Mouse (Mus musculus) kidney, postnatal 0 days (tissue): ENCODE data around the gene Gm3045. TPM values are rescaled to one million over a fixed set of nuclear protein-coding genes. Genes with fewer than 3 reads are reported as not detected.
A peak's percentile ranks its signal among the peaks of the same experiment; 100 is the strongest.

Source experiments
- ATAC-seq: fragments of 200-750 bp; cut with Nextera tagmentation; replicated peaks from 2 replicates; pipeline ENCODE4 v1.8.0; 2017; ENCODE audit warnings: low read depth, moderate number of reproducible peaks, moderate TSS enrichment, moderate library complexity; ENCODE audit not compliant: low FRiP score
- DNase-seq: peaks from one replicate; pipeline ENCODE4 v3.0.0-alpha.2; 2016; ENCODE audit warnings: low spot score
- H3K27ac ChIP-seq: fragments of 300-500 bp; sonication (generic); 2 replicates; pipeline ENCODE4 v1.5.1; 2014; ENCODE audit warnings: mild to moderate bottlenecking
- H3K27me3 ChIP-seq: fragments of 300-500 bp; sonication (generic); 2 replicates; pipeline ENCODE4 v1.6.1; 2014; ENCODE audit warnings: low read length, mixed read lengths; ENCODE audit not compliant: insufficient read depth
- H3K36me3 ChIP-seq: fragments of 300-500 bp; sonication (generic); 2 replicates; pipeline ENCODE4 v1.6.1; 2014; ENCODE audit warnings: low read length, mixed read lengths; ENCODE audit not compliant: insufficient read depth
- H3K4me1 ChIP-seq: fragments of 300-500 bp; sonication (generic); replicated peaks from 2 replicates; pipeline ENCODE4 v1.6.1; 2014; ENCODE audit warnings: antibody characterized with exemption, low read length, mixed read lengths; ENCODE audit not compliant: insufficient read depth
- H3K4me2 ChIP-seq: fragments of 300-500 bp; sonication (generic); 2 replicates; pipeline ENCODE4 v1.6.1; 2014; ENCODE audit warnings: mild to moderate bottlenecking, low read length, moderate library complexity, mixed read lengths
- H3K4me3 ChIP-seq: fragments of 300-500 bp; sonication (generic); replicated peaks from 2 replicates; pipeline ENCODE4 v1.5.1; 2014; ENCODE audit warnings: low read depth, low read length
- H3K9ac ChIP-seq: fragments of 300-500 bp; sonication (generic); 2 replicates; pipeline ENCODE4 v1.6.1; 2014; ENCODE audit warnings: low read depth, low read length
- H3K9me3 ChIP-seq: fragments of 300-500 bp; sonication (generic); replicated peaks from 2 replicates; pipeline ENCODE4 v1.6.1; 2016; ENCODE audit warnings: low read length, inconsistent platforms, mixed read lengths
- CTCF ChIP-seq: IDR thresholded peaks from 2 replicates; pipeline ENCODE4 v1.5.1; 2016; ENCODE audit warnings: antibody characterized with exemption, low read depth, mild to moderate bottlenecking, moderate library complexity
- WGBS: fragments of 180-500 bp; shearing (Covaris S2); extraction: QIAGEN DNeasy Blood & Tissue Kit; methylation state at CpG from one replicate; pipeline ENCODE4 v1.1.7; 2014; 5-methylcytosine and 5-hydroxymethylcytosine counted together
- polyA plus RNA-seq: library from polyadenylated mRNA; unstranded; fragments of >200 nt; fragmentation: Nextera tagmentation; extraction: Ambion mirVana; gene quantifications from 2 replicates; pipeline ENCODE4 v1.2.1, GENCODE M21; 2015

Gene Gm3045
- polyA plus RNA-seq, 1 experiment from 2014 or later: not detected

- Histone ChIP-seq H3K4me3 (no peak overlapping the region), H3K27me3 (peaks cover 18% of the 10 kb centered on the region), H3K4me1 (0 out of 2 replicates have a peak, but pooled peaks cover 11% of the 10 kb centered on the region), H3K9ac (no peak overlapping the region), H3K4me2 (no peak overlapping the region), H3K36me3 (no peaks in the 10 kb centered on the region), H3K27ac (no peak overlapping the region), H3K9me3 (no peaks in the 10 kb centered on the region)
- peak; percentile 25 for DNase-seq
- ATAC-seq: peak; percentile 47
- TF ChIP-seq CTCF: no peak
- 60% methylated on average over 9 of the region's 9 CpGs for WGBS
Measured at GRCm38 (mm10) chr13:56434311-56434751, 7.9 kb downstream of the Gm3045 start.

DNA sequence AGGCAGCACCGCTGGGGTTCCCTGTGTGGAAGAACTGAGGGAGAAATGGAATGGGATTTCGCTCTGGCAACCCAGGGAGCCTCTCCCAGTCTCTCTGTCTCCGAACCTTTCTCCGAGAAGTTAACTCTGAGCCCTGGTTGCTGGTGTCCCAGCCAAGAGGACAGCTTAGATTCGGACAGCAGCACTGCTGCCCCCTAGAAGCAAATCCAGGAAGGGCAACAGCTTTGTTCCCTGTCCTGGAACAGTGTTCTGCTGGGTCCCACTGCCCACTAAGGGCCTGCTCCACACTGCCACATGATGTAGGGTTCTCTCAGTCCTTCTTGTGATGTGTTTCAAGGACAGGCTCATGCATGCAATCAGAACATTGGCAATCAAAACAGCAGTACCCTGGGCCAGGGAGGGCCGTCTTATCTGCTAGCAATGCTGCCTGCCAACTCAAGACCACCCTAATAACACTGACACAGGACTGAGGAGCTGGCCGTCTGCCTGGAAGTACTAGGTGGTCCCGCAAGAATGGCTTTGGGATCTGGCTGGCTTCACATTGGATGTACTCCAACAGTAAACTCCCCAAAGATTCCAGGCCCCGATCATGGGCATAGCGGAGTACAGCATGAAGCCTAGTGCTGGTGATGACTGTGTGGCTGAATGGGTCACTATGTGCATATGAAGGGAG, 9.4 kb downstream of the Gm3045 start:
- WGBS: 71% methylated on average over 10 of the region's 10 CpGs
- peak; percentile 27; the same call in 1 of the 2 replicates for TF ChIP-seq CTCF
- Histone ChIP-seq H3K9ac (no peak overlapping the region), H3K4me3 (no peak overlapping the region), H3K27me3 (peaks cover 27% of the 10 kb centered on the region), H3K4me1 (0 out of 2 replicates have a peak, but pooled peaks cover 11% of the 10 kb centered on the region), H3K9me3 (no peaks in the 10 kb centered on the region), H3K27ac (no peak overlapping the region), H3K36me3 (no peaks in the 10 kb centered on the region), H3K4me2 (no peak overlapping the region)
- DNase-seq (no peak), ATAC-seq (no peak)

DNA sequence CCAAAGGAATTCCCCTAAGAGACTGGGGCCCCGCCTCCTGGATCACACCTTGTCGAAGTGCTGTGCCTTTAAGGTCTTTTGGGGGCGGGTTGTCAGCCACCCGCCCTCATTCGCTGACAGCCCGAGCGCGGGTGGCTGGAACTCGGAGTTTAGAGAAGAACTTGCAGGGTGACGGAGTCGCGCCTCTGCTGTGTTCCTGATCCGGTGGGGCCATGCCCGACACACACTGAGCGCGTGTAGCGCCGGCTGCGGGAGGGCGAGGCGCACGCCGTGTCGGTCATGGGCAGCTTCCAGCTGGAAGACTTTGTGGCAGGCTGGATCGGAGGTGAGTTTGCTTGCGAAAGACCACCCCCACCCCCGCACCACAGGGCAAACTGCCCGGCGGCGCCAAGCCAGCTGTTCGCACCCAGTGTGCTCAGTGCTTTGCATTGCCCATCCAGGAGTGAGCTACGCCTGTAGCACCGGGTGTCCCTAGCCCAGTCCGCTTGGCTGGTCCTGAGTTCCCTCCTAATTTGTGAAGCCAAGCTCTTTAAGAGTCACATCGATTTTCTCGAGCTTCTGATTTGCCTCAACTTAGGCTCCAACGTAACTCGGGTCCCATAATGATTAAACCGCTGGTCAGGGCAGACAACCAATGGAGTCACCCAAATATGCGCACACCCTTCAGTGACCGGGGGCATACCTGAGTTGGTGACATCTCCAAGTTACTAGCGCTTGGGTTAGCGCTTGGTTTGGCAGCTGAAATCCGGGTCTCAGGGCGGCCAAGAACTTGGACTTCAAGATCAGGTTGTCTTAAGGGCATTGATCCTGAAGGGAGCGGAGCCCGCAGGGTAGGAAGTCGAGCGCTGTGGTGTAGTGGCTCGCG, 12.0 kb downstream of the Gm3045 start, which contains the start of gene Slc25a48:
TSS of gene Slc25a48 (plus strand) at position 145 of the 865 bp plus-strand sequence.
- H3K27me3 ChIP-seq: peaks cover 27% of the 10 kb centered on the region

DNA sequence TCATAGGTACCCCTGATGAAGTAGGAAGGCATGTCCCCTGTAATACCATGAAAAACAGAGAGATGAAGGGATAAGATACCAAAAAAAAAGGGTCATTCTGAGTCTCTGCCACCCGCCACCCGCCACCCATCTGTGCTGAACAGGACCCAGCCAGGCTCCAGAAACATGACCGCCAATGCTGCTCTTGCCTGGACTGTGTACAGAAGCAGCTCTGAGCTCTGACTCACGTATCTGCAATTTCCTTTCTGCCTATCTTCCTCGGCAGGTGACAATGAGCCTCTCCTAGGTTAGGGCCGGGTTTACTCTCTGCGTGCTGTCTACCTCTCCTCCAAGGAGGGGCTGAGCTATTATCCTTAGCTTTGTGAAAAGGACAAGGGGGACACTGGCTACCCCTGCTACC, 17.0 kb downstream of the Gm3045 start:
- Histone ChIP-seq H3K27ac (no peak overlapping the region), H3K36me3 (no peaks in the 10 kb centered on the region), H3K4me1 (0 out of 2 replicates have a peak, but pooled peaks cover 6% of the 10 kb centered on the region), H3K9me3 (no peaks in the 10 kb centered on the region), H3K4me3 (no peak overlapping the region), H3K4me2 (no peak overlapping the region), H3K27me3 (peaks cover 14% of the 10 kb centered on the region), H3K9ac (no peak overlapping the region)
- ATAC-seq: no peak
- no peak for DNase-seq
- WGBS: 71% methylated on average over 7 of the region's 7 CpGs
- no peak for TF ChIP-seq CTCF

More for the DNA sequence above, 12.0 kb downstream of the Gm3045 start, which contains the start of gene Slc25a48:
- Histone ChIP-seq H3K9me3 (no peaks in the 10 kb centered on the region), H3K4me2 (peak within 1 kb of the TSS; percentile 55), H3K4me3 (peak within 1 kb of the TSS; percentile 26), H3K27ac (no peak within 1 kb of the TSS), H3K9ac (0 out of 2 replicates have a peak within 1 kb of the TSS, but pooled peaks have one; percentile 23), H3K4me1 (0 out of 2 replicates have a peak, but pooled peaks cover 11% of the 10 kb centered on the region), H3K36me3 (no peaks in the 10 kb centered on the region)
- 1% methylated on average over 51 of the region's 51 CpGs for WGBS
- DNase-seq: peak; percentile 26
- TF ChIP-seq CTCF: no peak
- peak; percentile 47 for ATAC-seq

GRCm38 (mm10) chr13:56444112-56444511, 17.7 kb downstream of the Gm3045 start:
- no peak overlapping the region for H3K4me2 ChIP-seq
- no peaks in the 10 kb centered on the region for H3K36me3 ChIP-seq
- no peak overlapping the region for H3K27ac ChIP-seq
- no peaks in the 10 kb centered on the region for H3K9me3 ChIP-seq
- WGBS: 79% methylated on average over 3 of the region's 3 CpGs
- no peak overlapping the region for H3K9ac ChIP-seq
- no peaks in the 10 kb centered on the region for H3K4me1 ChIP-seq
- H3K27me3 ChIP-seq: peaks cover 11% of the 10 kb centered on the region
- H3K4me3 ChIP-seq: no peak overlapping the region
- DNase-seq (no peak), ATAC-seq (no peak)
- no peak for TF ChIP-seq CTCF

DNA sequence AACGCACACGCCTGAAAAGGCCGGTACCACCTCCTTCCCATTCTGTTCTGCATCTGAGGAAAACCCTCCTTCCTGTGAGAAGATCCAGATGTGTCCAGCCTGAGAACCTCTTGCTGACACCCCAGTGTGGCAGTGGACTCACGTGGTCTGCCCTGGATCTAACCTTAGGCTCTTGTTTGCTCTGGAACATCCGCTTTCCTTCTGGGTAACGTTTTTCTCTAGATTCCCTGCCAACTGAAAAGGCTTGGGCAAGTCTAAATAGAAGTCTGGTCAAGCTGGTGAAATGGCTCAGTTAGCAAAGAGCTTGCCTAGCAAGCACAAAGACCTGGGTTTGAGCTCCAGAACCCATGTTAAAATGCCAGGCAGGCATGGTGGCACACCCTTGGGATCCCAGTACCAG, 18.6 kb downstream of the Gm3045 start:
- Histone ChIP-seq H3K4me2 (no peak overlapping the region), H3K4me1 (no peaks in the 10 kb centered on the region), H3K9me3 (no peaks in the 10 kb centered on the region), H3K36me3 (no peaks in the 10 kb centered on the region), H3K4me3 (no peak overlapping the region), H3K27me3 (peaks cover 3% of the 10 kb centered on the region; the same call in 1 of the 2 replicates), H3K9ac (no peak overlapping the region), H3K27ac (no peak overlapping the region)
- 78% methylated on average over 6 of the region's 6 CpGs for WGBS
- DNase-seq (no peak), ATAC-seq (no peak)
- no peak for TF ChIP-seq CTCF
